Mouse (Mus musculus): ENCODE results near the gene Donson.
A peak's percentile ranks its signal among the peaks of the same experiment; 100 is the strongest.

Donson gene

GRCm38 (mm10) chr16:91688619-91689334, at the start of gene Donson:
Gene Donson (minus strand): TSS chr16:91688770.
- peak; percentile 89 for DNase-seq

DNA sequence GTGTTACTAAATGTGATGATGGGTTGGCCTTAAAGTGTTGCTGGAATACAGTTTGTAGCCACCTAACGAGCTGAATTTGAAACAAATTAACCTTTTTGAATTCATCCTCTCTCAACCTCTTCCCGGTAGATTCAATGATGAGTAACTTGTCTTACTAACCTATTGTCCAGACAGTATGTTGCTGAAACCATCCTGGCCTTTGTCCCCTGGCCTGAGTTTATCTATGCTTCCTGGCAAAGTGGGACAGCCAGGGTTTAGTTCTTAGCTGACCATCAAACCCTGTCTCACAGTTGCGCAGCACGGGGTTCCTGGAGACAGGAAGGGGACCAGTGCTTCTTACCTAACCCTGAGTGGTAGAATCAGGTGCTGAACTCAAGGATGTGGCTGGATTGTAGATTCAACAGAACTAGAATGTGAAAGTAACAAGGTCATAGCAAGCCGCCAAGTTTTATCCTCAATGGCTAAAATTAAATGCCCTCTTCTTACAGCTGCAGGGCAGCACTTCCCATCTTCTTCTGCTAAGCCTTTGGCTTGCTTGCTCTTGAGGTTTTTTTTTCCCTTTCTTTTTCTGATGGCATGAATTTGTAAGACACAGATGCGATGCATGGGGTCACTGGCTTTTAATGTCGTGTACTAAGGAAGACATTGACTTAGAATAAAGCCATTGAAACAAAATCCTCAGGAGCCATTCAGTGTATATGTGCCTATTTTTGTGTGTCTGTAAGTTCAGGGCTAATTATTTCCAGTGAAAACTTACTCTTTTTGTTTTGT, 47.7 kb upstream of the Donson start:
- DNase-seq: no peak

- DNase-seq: no peak
Measured at GRCm38 (mm10) chr16:91734771-91735170, 46.2 kb upstream of the Donson start.

DNA sequence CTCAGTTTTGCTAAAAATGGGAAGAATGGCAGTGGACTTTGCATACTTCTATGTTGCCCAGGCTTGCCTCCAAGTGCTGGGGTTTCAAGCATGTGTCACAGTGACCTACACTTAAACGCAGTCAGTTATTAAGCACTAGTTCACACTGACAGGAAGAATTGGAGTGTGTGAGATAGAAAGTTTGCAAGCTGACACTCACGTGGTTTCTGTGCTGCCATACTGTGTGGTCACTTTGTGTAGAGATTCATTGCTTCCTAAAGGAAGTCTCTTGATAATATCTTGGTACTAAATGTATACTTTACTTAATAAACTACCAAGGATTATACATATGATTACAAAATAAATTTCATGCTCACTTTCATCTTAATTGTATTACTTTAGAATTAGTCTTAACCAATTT, 44.2 kb upstream of the Donson start:
- no peak for DNase-seq

GRCm38 (mm10) chr16:91730446-91730845, 41.9 kb upstream of the Donson start:
- no peak for DNase-seq

DNA sequence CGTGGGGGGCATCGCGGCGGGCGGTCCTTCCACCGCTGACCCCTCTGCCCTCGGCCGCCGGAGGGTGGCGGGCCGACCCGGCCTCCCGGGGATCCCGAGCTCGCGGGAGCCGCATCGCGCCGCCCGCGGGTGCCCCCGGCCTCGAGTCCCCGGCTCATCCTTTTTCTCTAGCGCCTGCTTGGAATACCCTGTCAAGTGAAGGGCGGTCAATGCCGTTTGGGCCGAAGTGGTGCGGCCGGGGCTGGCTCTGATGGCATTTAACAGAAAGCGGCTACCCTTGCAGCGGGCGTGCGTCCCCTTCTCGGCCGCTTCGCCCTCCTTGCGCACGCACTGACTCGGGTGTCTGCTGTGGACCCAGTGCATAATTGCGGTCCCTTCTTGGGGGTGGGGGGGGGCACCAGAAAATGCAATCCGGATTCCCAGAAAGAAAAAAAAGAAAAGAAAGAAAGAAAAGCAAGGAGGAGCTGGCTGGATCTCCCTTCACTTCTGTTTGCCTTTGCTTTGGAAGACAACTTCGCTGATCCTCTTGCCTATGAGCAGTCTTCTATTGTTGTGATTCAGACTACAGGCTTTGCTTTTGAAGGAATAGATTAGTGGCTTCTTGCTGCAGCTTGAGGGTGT, 41.4 kb upstream of the Donson start:
- DNase-seq: peak; percentile 66

- DNase-seq: peak; percentile 99
Measured at GRCm38 (mm10) chr16:91729066-91729482, 40.5 kb upstream of the Donson start, which contains the start of gene Itsn1. Gene Itsn1 (plus strand): TSS chr16:91729281.

DNA sequence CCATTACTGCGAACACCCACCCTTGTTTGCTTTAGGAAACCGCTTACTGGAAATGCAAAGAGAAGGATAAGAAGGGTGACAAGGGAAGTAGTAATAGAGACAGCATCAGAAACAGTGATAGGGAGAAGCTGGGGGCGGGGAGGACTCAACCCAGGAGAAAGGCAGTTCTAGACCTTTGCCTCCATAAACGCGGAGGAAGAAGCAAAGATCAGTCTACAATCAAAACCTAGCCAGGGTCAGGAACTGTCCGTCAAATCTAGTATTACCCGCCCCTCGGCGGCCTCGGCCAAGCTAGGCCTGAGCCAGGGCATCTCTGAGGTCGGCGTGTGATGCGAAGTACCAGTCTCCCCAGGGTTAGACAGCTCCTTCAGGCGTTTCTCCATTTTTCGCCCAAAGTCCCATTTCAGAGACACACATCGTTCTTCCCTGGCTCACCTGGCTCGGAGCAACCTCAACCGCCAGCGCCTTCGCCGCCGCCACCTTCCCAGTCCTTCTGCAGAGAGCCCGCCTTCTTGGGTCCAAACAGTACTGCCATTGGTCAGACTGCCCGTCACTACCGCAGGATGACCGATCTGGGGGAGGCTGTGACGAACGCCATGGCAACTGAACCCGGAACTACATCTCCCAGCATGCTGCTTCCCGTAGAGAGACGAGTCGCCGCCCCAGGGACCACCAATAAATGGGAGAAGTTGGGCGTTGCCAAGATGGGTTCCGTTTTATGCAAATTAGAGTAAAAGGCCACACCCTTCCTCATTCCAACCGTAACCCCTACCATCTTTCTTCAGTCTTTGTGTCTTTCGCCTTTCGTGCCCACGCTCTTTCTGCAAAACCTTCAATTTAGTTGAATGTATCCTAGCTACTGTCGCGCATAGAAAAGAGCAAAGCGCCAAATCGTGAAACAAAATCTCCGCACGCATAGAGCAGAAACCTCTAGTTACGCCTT, 39.8 kb upstream of the Donson start, which contains the start of gene Cryzl1:
Cryzl1 (minus strand) TSS at position 853 of the 943 bp plus-strand sequence.
- peak; percentile 100 for DNase-seq

DNA sequence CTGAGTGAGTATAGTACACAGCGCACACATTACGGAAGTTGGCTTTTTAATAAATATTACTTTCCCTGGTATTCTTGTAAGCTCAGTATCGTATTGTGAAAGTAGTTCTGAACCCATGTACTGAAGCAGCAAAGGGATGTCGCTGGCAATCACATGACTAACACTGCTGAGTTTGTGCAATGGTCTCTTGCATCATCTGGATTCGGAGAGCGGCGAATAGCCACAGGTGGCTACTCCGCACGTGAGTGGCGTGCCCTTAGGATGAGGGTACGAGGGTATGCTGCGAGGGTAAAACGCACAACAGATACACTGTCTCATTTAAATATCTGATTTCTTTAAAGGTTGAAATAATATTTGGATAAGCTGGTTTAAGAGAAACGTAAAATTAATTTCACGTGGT, 38.9 kb upstream of the Donson start:
- DNase-seq: no peak

DNA sequence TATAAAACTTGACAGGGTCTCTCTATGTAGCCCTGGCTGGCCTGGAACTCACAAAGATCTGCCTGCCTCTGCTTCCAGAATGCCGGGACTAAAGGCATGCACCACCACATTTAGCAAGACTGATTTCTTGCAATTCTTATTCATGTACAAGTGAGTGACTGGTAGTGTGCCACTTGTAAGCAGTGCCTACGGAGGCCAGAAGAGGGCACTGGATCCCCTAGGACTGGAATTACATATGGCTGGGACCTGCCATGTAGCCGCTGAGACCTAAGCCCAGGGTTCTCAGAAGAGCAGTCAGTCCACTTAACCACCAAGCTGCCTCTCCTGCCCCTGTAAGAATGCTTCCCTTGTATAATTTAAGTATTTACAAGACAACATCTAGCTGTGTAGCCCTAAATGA, 35.7 kb upstream of the Donson start:
- peak; percentile 78 for DNase-seq

DNA sequence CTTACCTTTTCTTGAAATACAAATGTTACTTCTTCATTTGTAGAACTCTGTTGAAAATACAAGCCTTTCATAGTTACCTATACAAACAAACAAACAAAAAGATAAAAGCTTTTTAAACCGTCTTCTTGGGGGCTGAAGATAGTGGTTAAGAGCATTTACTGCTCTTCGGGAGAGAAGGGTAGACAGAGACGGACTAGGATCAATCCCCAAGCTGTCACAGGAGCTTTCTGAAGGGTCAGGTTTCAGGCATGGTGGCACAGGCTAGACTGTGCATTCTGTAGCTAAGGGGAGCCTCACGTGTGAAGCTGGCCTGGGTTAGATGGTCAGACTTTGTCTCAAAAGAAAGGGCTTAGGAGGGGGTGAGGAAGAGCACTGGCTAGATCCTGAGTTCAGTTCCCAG, 28.8 kb upstream of the Donson start:
- DNase-seq: no peak

- no peak for DNase-seq
Measured at GRCm38 (mm10) chr16:91716927-91717349, 28.4 kb upstream of the Donson start.

GRCm38 (mm10) chr16:91710241-91710640, 21.7 kb upstream of the Donson start:
- DNase-seq: no peak

DNA sequence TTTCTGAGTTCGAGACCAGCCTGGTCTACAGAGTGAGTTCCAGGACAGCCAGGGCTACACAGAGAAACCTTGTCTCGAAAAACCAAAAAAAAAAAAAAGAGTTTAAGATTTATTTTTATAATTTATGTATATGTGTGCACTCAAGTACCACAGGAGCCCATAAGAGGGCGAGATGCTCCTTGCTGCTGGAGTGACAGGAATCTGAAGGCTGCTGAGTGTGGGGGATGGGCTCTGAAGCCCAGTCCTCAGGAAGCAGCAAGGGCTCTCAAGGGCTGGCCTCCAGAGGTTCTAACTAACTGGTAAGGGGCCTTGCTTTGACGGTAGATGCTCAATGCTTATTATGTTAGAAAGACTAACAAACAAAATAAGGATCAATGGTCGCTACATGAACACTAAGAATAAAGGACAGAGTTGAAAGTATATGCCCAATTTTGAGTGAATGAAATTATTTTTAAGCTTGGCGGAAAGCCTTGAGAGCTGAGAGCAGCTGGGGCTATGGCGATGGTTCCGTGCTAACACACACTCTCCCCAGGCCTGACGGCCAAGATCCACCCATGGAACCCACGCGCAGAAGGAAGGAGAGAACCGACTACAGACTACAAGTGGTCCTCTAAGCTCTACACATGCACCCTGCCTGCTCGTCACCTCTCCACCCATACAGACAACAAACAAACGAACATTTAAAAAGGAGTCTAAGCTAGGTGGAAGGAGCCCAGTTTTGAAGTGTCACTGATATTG, 16.2 kb upstream of the Donson start:
- no peak for DNase-seq

- DNase-seq: no peak
Measured at GRCm38 (mm10) chr16:91702771-91703188, 14.2 kb upstream of the Donson start.

- no peak for DNase-seq
Measured at GRCm38 (mm10) chr16:91701908-91702307, 13.3 kb upstream of the Donson start.

DNA sequence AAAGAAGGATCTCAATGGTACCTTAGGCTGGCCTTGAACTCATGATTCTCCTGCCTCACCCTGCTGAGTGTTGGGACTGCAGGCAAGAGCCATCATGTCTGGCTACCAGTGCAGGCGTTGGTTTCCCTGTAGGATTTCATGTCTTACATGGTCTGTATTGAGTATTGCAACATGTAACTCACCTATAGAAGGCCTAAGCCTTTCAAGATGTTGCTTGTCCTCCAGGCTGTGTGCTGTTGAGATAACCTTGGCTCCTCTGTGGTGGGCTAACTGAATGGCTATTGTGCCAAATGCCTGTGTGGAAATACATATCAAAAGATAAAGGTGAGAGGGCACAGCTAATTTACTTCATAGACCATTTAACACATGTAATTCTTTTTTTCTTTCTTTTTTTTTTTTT, 10.4 kb upstream of the Donson start:
- no peak for DNase-seq

- DNase-seq: no peak
Measured at GRCm38 (mm10) chr16:91695108-91695755, 6.7 kb upstream of the Donson start.

DNA sequence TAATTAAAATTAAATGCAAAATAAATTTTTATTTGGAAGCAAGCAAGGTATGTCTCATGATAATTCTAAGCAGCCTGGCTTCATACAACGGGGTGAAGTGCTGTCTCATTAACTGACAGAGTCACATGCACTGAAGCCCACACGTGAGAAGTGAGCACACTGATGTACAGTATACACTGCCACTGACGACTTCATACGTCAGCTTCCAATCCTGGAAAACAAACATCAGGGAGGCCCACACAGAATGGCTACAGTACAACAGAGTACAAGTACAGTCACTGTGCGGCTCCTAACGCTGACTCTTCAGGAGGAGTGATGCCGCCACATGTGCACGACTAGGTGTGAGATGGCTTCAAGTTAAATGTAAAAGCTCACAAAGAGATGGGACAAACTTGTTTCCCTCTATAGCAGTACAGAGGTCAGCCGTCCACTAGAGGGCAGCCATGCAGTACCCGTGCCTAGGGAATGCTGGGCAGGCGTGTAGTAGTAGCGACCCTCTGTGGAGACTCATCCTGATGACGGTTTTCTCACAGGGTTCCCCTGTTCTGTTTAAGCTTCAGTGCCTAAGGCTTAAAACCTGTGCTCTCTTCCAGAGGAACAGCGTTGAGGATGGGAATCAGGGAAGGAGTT, 6.0 kb upstream of the Donson start:
- DNase-seq: peak; percentile 68

- no peak for DNase-seq
Measured at GRCm38 (mm10) chr16:91689791-91690190, 1.2 kb upstream of the Donson start.
